Mouse (Mus musculus) liver, postnatal 0 days (tissue): ENCODE measurements around the gene Hist2h2be.

Experiments used
- CTCF ChIP-seq: sonication (generic); IDR thresholded peaks from 2 replicates; pipeline ENCODE4 v1.5.1; 2016; ENCODE audit warnings: antibody characterized with exemption, low read depth
- EP300 ChIP-seq: IDR thresholded peaks from 2 replicates; pipeline ENCODE4 v1.6.1; 2016; ENCODE audit warnings: antibody characterized with exemption, low read depth, mild to moderate bottlenecking

- TF ChIP-seq CTCF (no peak), EP300 (no peak)
These were observed 720 bp downstream of the Hist2h2be start for GRCm38 (mm10) chr3:96221640-96222038.
